Mouse (Mus musculus): ENCODE results near the gene Pyroxd2.
"Not testable (repeated sequence)": the region's sequence is repeated elsewhere in the genome, so short reads cannot be mapped to it uniquely, and the experiment has no call there.

Gene Pyroxd2

GRCm38 (mm10) chr19:42752363-42752931 lies at the start of gene Pyroxd2:
TSS of gene Pyroxd2 (minus strand) at chr19:42752775.
- DNase-seq (ENCODE audit: low spot score) = peak; percentile 43

GRCm38 (mm10) chr19:42797866-42798265 lies 45.3 kb upstream of the Pyroxd2 start:
- DNase-seq (ENCODE audit: low spot score) = no peak

DNA sequence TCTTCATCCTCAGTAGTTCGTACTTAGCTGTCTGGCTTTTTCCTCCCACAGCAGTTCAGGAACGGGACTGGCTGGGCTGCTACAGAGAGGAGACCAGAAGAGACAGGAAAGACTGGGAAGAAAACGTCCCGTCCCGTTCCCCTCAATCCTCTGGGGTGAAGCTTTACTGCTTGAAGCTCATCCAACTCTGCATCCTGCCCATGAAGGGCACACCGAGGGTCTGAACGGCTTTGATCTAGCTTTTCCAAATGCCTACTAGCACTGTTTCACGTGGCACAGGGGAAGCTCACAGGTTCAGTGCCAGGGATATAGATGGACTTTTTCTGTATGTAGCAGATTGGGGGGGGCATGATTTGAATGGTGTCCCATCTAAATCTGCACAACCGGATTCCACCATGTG lies 43.2 kb upstream of the Pyroxd2 start:
- DNase-seq (ENCODE audit: low spot score) = no peak

GRCm38 (mm10) chr19:42794914-42795613 lies 42.5 kb upstream of the Pyroxd2 start:
- peak; percentile 76 for DNase-seq (ENCODE audit: low spot score)

GRCm38 (mm10) chr19:42788311-42788710 lies 35.7 kb upstream of the Pyroxd2 start:
- DNase-seq (ENCODE audit: low spot score) = no peak

DNA sequence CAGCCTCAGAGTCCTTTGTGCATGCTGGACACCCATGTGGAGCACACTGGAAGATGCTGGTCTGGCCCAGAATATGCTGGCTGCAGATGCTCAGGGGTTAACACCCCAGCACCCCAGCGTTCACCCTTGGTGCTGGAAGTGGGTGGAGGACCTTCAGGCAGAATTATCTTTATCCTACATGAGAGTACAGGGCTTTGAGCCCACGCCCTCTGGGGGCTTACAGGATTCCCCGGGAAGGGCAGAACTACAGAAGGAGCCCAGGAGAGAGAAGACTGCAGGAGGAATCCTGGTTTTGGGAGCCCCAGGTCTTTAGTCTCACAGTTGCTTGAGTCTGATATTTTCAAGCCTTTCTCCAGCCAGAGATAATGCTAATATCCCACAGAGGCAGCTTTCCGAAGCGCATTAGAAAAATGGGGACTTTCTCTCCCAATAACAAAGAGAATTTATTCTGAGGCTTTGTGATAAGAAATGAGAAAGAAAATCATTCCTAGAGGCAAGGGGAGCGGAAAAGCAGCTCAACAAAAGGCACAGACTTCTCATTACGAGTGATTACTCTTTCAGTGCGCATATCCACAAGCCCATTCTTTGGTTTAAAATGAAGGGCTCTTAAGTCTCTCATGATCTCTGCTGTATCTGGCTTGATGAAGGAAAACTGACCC lies 33.1 kb upstream of the Pyroxd2 start:
- no peak for DNase-seq (ENCODE audit: low spot score)

GRCm38 (mm10) chr19:42785129-42785528 lies 32.6 kb upstream of the Pyroxd2 start:
- DNase-seq (ENCODE audit: low spot score) = no peak

DNA sequence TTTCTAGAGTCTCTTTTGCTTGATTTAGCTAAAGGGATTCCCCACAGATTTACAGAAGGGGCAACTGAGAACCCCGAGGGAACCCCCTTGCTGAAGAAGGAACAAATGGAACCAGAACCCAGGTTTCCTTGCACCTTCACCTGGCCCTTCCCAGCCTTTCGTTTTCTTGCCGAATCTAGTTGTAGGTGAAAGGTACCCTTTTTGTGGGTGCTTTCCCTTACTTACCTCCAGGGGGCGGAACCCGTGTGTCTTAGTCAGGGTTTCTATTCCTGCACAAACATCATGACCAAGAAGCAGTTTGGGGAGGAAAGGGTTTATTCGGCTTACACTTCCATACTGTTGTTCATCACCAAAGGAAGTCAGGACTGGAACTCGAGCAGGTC lies 27.6 kb upstream of the Pyroxd2 start:
- DNase-seq (ENCODE audit: low spot score) = not testable (repeated sequence)

DNA sequence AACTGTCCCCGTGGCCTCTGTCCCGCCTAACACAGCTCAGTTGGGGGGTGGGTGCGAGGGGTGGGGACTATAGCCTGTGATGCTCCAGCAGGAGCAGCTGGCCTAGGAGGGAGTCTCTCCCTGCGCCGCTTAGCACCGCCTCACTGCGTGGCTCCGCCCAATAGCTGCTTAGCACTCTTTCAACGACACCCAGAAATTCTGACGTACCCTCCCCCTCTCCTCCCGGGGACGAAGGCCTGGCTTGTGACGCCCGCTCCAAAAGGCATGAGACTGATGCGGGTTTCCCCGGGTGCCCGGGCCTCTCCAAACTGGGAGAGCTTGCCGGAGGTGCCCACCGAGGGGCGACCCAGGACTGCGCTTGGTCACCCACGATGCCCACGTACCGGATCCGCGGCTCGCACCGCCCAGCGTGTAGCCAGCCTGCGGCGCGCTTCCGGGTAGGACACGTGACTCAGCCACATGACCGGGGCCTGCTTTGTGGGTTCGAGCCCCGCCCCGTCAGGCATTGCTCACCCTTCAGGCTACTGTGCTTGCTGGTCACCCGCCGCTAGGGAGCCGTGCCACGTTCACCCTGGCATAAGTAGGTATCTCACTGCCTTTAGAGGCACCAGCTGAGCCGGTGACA lies 27.1 kb upstream of the Pyroxd2 start, which contains the start of gene Hps1:
Gene Hps1 (minus strand): TSS at position 448 of the 625 bp plus-strand sequence.
- DNase-seq (ENCODE audit: low spot score) = peak; percentile 47

GRCm38 (mm10) chr19:42777801-42778200 lies 25.2 kb upstream of the Pyroxd2 start:
- no peak for DNase-seq (ENCODE audit: low spot score)

DNA sequence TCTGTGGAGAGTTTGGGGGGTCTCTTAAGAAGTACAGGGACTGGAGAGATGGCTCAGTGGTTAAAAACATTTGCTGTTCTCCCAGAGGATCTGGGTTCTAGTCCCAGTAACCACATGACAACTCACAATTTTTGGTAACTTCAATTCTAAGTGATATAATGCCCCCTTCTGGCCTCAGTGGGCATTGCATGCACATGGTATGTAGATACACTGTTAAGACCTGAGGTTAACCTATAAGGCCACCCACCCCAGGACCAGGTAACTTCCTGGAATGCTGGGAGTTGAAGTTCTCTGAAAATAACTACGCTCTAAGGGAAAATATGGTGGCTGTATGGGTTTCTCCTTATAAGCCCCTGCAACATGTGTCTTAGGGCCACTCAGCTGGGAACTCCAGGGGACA lies 24.2 kb upstream of the Pyroxd2 start:
- no peak for DNase-seq (ENCODE audit: low spot score)

- DNase-seq (ENCODE audit: low spot score) = no peak
These were observed 17.7 kb upstream of the Pyroxd2 start for GRCm38 (mm10) chr19:42770141-42770872.

DNA sequence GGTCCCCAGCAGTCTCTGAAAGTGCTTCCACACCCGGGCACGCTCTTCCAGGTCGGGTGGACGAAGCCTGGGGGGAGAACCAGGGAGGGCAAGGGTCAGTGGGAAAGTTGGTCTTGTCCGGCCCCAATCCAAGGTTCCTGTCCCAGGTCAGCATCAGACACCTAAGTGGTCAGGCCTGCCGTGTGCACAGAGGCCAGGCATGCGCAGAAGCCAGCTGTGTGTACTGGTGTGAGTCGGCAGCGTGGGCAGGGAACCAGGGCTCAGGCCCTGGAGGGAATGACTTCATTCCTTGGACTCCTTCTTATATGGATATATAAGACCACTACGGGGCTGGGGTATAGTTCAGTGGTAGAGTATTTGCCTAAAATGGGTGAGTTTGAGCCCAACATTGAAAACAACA lies 17.1 kb upstream of the Pyroxd2 start:
- DNase-seq (ENCODE audit: low spot score) = no peak

DNA sequence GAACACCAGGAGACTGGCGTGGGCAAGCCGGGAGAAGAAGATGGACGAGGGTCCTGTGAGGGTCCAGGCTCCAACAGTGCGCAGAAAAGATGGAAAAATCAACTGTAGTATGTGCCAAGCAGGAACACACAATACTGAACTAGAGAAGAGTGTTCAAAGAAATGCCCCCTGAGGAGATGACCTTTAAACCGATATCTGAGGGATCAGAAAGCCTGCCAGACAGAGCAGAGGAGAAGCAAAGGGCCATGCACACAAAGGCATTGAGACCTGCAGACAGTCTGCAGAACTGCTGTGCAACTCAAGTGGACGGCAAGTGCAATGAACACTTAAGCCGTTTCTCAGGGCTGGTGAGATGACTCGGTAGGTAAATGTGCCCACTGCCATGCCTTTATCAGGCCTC lies 14.8 kb upstream of the Pyroxd2 start:
- no peak for DNase-seq (ENCODE audit: low spot score)

- no peak for DNase-seq (ENCODE audit: low spot score)
These were observed 11.8 kb upstream of the Pyroxd2 start for GRCm38 (mm10) chr19:42764398-42764797.

DNA sequence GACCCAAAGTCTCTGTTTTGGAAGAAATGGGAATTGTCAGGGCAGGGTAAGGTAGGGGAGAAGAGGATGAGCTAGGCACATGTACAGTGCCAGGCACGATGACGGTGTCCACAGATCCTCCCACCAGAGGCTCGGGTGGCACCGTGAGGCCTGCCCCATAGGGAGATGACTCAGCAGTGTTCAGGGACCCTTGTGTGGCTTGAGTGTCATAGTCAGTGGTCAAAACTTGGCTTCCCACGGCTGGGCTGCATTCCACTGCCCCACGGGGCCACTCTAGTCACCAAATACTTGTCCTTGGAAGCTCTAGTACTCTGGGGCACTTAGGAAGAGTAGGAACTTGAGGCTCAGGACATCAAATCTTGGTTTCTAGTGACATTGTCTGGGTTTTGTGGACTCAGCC lies 4.1 kb upstream of the Pyroxd2 start:
- no peak for DNase-seq (ENCODE audit: low spot score)

DNA sequence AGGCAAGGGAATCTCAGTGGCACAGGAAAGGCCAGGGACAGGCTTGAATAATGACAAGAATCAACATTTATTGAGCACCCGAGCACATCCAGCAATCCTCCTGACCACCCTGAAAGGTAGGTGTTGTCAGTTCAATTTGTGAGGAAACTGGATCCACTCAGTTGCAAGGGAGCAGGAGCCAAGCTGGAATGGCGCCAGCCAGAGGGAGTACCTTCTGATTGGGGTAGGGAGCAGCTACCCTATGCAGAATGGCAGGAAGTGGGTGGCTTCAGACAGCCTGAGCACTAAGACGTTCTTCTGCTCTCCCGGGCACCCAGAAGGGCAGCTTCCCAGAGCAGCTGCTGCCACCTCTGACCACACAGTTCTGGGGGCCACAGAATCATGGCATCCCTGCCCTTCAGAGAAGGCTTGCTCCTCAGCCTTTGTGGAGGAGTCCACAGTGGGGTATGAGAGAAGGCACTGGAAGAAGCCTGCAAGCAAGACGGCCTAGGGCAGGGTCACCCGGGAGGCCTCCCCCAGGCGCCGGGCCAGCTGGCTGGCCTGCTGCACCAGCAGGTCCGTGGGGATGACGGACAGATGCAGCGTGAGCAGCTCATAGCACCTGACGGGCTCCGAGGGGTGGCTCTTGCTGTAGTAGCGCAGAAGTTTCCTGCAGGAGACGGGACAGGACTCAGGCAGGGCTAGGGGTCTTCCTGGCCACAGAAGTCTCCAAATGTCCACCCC lies 2.7 kb upstream of the Pyroxd2 start:
- no peak for DNase-seq (ENCODE audit: low spot score)

DNA sequence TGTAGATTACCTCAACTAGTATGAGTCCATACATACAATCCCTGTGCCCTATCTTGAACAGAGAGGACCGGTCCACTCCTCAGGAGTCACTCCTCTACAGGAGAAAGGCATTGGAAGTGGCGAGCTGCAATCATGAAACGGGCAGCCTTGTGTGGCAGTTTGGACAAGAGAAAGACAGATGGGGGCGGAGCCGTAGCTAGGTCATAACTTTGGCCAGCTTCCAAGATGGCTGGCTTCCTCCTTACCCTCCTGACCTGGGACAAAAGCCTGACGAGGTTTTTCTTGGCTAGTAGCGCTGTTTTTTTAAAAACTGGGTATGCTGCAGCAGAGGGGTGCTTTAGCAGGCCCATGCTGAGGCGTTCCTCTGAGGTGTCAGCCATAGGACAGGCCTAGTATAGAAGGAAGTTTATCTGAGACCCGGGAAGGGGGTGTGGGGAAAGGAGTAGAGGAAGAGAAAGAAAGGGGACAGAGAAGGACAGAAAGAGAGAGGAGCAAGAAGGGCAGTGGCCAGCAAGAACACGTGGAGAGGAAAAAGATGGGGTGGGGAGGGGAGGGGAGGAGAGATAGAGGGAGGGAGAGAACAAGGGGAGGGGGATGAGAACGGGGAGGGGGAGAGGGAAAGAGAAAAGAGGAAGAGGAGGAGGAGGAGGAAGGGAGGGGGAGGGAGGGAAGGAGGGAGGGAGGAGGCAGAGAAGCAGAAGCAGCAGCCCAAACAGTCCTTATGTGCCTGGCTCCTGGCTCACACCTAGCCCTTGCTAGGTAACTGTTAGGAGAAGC lies 754 bp upstream of the Pyroxd2 start:
- no peak for DNase-seq (ENCODE audit: low spot score)

DNA sequence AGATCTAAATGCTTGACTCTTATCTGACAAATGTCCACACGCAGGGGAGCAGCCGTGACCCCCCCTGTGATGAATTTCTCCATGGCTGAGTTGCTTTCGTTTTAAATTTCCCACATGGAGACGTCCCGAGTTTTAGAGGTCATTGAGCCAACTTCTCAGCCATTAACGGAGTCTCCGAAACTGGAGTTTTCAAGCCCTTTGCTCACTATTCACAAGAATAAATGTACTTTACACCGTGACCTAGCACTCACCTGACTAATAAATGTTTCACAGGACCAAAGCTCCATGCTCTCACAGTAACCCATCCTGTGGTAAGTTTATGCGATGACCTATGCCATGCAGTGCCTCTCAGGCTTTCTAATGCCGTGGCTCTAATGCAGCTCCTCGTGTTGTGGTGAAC lies 2.4 kb downstream of the Pyroxd2 start:
- no peak for DNase-seq (ENCODE audit: low spot score)

- DNase-seq (ENCODE audit: low spot score) = no peak
These were observed 5.9 kb downstream of the Pyroxd2 start for GRCm38 (mm10) chr19:42746702-42747101.

- no peak for DNase-seq (ENCODE audit: low spot score)
These were observed 6.7 kb downstream of the Pyroxd2 start for GRCm38 (mm10) chr19:42745869-42746224.

Measured in urinary bladder, postnatal 10 days (tissue).